Mouse (Mus musculus): ENCODE measurements around the gene Nkx2-5. TPM values are rescaled to one million over a fixed set of nuclear protein-coding genes. Genes with fewer than 3 reads are reported as not detected.
A peak's percentile ranks its signal among the peaks of the same experiment; 100 is the strongest.

The Nkx2-5 gene
- polyA plus RNA-seq (2015; fragmentation: Nextera tagmentation; extraction: Ambion mirVana), result 0.39 and 2.5 TPM in 2 replicates

DNA sequence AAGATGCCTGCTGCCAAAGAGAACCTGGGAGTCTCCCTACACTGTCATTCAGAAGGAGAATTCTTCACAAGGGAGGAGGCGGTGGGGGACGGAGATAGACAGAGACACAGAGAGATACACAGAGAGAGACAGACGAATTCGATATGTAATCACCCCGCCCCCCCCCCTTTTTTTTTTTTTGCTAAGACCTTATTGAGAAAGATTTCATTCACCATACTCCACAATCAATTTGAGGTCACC lies at the start of gene Nkx2-5:
Gene Nkx2-5 (minus strand): TSS at position 101 of the 240 bp plus-strand sequence.
- ATAC-seq (ENCODE audit: insufficient number of reproducible peaks, insufficient read depth, low FRiP score, low TSS enrichment, low read depth), result no peak
- WGBS, result 0% methylated on average over 4 of the region's 5 CpGs

DNA sequence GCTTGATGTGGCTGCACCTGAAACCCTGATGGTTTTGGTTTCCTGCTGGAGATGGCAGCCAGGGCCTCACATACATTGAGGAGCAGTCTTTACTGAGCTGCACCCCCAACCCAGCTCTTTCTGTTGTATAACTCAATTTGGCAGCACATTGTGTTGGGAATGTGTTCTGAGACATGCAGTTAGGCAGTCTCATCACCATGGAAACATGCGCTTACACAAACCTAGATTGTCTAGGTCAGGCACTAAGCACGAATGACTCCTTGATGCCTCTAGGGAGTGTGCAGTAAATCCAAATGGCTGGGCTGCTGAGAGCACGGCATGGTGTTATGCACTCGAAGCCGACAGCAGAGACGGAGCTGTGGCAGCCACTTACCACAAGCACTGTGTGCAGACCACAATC lies 49.5 kb upstream of the Nkx2-5 start:
- Histone ChIP-seq H3K4me2 (no peak overlapping the region), H3K4me3 (no peak overlapping the region)
- 74% methylated on average over 6 of the region's 6 CpGs for WGBS

More for the DNA sequence above, at the start of gene Nkx2-5:
- no peak within 1 kb of the TSS for H3K9ac ChIP-seq
- H3K4me3 ChIP-seq, result peak within 1 kb of the TSS; percentile 6; the same call in 1 of the 2 replicates
- H3K9me3 ChIP-seq, result no peaks in the 10 kb centered on the region
- H3K4me2 ChIP-seq, result no peak within 1 kb of the TSS
- H3K27ac ChIP-seq, result no peak within 1 kb of the TSS
- no peaks in the 10 kb centered on the region for H3K36me3 ChIP-seq
- H3K27me3 ChIP-seq, result peaks cover 92% of the 10 kb centered on the region
- peaks cover 11% of the 10 kb centered on the region for H3K4me1 ChIP-seq

DNA sequence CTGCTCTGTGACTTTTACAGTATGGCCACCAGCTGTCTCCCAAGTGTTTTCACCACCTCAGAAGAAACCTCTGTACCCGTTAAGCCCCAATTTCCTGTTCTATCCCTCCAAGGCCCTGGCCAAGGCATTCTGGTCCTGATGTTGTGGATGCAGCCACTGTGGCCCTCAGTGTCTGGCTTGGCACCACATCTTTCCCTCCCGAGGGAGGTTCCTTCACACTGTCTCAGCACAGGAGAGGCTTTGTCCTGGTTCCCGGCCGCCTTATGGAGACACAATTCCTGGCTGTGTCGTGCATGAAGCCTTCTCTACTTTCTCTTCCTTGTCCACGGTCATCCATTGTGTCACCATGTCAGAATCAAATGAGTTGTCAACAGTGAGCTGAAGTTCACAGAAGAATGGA lies 48.7 kb upstream of the Nkx2-5 start:
- no peaks in the 10 kb centered on the region for H3K9me3 ChIP-seq
- H3K27me3 ChIP-seq, result peaks cover 10% of the 10 kb centered on the region; the same call in 1 of the 2 replicates
- WGBS, result 48% methylated on average over 6 of the region's 6 CpGs
- peaks cover 15% of the 10 kb centered on the region; the same call in 1 of the 2 replicates for H3K4me1 ChIP-seq
- H3K36me3 ChIP-seq, result no peaks in the 10 kb centered on the region
- no peak overlapping the region for H3K9ac ChIP-seq
- ATAC-seq (ENCODE audit: insufficient number of reproducible peaks, insufficient read depth, low FRiP score, low TSS enrichment, low read depth), result no peak
- H3K4me3 ChIP-seq, result no peak overlapping the region
- H3K4me2 ChIP-seq, result no peak overlapping the region
- H3K27ac ChIP-seq, result peak overlapping the region; percentile 58; the same call in 1 of the 2 replicates

More for the DNA sequence above, 49.5 kb upstream of the Nkx2-5 start:
- peaks cover 10% of the 10 kb centered on the region; the same call in 1 of the 2 replicates for H3K27me3 ChIP-seq
- H3K9ac ChIP-seq, result no peak overlapping the region
- ATAC-seq (ENCODE audit: insufficient number of reproducible peaks, insufficient read depth, low FRiP score, low TSS enrichment, low read depth), result no peak
- H3K27ac ChIP-seq, result no peak overlapping the region
- H3K4me1 ChIP-seq, result peaks cover 12% of the 10 kb centered on the region; the same call in 1 of the 2 replicates
- no peaks in the 10 kb centered on the region for H3K9me3 ChIP-seq
- H3K36me3 ChIP-seq, result no peaks in the 10 kb centered on the region

DNA sequence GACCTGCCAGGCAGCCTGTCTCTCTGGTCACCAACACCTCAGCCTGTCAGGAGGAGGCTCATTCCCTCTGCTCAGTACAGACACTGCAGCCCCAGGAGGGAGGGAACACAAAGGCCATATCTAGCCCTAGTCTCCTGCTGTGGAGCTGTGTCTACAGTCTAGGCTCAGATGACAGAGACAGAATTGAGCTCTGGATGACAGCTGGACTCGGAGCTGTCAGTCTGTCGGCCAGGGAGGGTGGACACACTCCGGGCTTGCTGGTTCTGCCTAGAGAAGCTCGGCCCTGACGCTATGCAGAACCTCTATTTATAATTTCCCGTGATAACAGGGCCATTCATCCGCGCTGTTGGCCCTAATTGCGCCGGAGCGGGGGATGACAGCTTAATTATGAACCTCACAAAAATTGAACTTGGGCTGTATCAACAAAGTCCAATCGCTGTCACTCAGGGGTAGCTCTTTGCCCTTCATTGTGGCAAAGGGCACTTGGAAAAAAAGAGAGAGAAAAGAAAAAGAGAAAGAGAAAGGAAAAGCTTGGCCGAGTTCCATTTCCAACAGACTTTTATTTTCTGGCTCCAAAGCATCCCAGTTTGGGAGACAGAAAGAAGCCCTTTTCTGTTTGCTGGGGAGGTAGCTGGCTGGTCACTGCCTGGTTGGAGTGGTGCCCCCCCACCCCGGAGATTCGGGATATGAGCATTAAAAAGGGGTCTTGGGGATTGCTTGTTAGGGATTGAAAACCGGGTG lies 48.0 kb upstream of the Nkx2-5 start:
- H3K9ac ChIP-seq, result no peak overlapping the region
- H3K4me3 ChIP-seq, result no peak overlapping the region
- peaks cover 18% of the 10 kb centered on the region for H3K4me1 ChIP-seq
- no peak for ATAC-seq (ENCODE audit: insufficient number of reproducible peaks, insufficient read depth, low FRiP score, low TSS enrichment, low read depth)
- H3K27me3 ChIP-seq, result peaks cover 10% of the 10 kb centered on the region; the same call in 1 of the 2 replicates
- H3K4me2 ChIP-seq, result no peak overlapping the region
- 53% methylated on average over 16 of the region's 16 CpGs for WGBS
- no peaks in the 10 kb centered on the region for H3K36me3 ChIP-seq
- H3K9me3 ChIP-seq, result no peaks in the 10 kb centered on the region
- peak overlapping the region; percentile 16; the same call in 1 of the 2 replicates for H3K27ac ChIP-seq

DNA sequence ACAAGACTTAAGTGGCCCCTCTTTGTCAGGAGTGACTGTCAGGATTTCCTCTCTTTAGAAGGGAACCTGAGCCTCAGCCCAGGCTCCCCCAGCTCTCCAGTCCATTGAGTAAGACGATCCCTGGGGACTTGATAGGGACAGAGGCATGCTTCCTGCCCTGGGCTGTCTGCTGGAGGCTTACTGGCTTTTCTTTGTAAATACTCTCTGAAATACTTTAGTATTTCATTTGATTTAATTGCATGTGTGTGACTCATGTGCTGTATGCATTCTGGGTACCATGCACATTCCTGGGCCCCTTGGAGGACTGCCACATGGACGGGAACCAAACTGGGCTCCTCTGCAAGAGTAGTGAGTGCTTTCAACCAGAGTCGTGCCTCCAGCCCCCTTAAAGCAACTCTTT lies 43.1 kb upstream of the Nkx2-5 start:
- no peak for ATAC-seq (ENCODE audit: insufficient number of reproducible peaks, insufficient read depth, low FRiP score, low TSS enrichment, low read depth)
- H3K4me1 ChIP-seq, result peaks cover 29% of the 10 kb centered on the region
- H3K4me3 ChIP-seq, result no peak overlapping the region
- no peaks in the 10 kb centered on the region for H3K9me3 ChIP-seq
- no peak overlapping the region for H3K4me2 ChIP-seq
- no peaks in the 10 kb centered on the region for H3K36me3 ChIP-seq
- peaks cover 11% of the 10 kb centered on the region for H3K27me3 ChIP-seq
- 13% methylated on average over 3 of the region's 3 CpGs for WGBS
- no peak overlapping the region for H3K27ac ChIP-seq
- 0 out of 2 replicates have a peak overlapping the region, but pooled peaks have one; percentile 27 for H3K9ac ChIP-seq

DNA sequence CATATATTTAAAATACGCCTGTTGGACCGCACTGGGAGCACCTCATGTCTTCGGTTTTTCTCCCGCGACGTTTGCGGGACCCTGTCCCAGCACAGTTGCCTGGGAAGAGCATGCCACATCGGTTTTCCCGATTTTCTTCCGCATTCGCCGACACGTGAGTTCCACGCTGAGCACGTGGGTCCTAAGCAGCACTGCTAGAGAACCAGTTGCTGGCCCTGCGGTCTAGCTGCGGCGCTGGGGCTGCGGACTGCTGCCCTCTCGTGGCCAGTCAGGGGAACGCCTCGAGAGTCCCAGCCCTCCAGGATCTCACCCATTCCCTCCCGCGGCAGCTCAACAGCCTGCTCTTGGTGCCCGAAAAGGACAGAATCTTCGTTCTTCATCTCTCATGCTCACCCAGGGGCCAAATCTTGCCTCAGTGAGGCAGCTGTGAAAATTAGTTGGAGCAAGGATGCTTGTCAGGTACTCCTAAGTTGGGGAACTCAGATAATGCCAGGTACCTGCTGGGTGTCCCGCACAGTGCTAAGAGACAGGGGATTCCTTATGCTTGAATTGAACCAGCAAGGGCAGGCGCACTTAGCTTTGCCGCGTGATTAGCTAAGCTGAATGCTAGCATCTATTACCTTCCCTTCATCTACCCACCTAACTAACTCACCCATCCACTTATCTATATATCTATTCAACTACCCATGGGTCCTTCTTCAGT lies 41.4 kb upstream of the Nkx2-5 start:
- peak overlapping the region; percentile 65; the same call in 1 of the 2 replicates for H3K9ac ChIP-seq
- H3K9me3 ChIP-seq, result no peaks in the 10 kb centered on the region
- peak; percentile 87 for ATAC-seq (ENCODE audit: insufficient number of reproducible peaks, insufficient read depth, low FRiP score, low TSS enrichment, low read depth)
- WGBS, result 10% methylated on average over 30 of the region's 30 CpGs
- no peak overlapping the region for H3K27ac ChIP-seq
- H3K36me3 ChIP-seq, result no peaks in the 10 kb centered on the region
- H3K4me3 ChIP-seq, result peak overlapping the region; percentile 47
- peaks cover 5% of the 10 kb centered on the region for H3K27me3 ChIP-seq
- H3K4me2 ChIP-seq, result peak overlapping the region; percentile 74
- peaks cover 25% of the 10 kb centered on the region for H3K4me1 ChIP-seq

DNA sequence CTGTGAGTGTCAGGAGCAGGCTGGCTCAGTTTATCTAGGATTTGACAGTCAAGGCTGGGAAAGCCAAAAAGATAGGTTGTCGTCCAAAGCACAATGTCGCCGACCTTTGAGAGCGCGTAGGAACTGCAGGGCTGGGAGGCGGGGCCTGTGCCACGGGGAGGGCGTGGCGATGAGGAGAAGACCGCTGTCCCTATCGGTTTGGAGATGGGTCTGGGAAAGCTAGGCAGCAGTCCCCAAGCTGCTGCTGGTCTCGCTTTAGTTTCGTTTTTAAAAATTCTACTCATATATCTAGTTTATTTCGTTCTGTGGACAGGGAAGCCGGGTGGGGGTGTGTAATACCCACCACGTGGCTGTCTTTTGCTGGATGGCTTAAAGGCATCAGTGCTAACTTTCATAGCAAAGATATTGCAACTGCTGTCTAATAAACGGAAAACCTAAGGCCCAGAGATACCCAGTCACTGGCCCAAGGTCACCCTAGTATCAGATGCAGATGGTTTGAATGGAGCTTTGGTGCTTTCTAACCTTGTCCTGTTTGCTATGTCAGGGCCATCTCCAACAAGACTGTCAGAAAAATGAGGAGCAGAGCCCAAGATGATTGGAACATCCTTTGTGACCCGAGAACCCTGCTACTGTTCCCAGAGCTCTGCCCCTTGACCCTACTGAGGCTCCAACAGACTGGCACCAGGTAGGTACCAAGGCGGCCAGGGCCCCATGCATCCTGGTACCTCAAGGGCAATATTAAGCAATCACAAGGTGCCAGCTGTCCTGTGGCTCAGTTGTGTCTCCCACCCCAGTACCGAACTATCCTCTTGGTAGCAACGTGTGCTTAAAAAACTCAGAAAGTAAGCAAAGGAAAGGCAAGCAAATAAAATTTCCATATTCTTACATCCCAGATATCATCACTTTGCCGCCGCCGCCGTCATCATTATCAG lies 40.5 kb upstream of the Nkx2-5 start:
- H3K36me3 ChIP-seq, result no peaks in the 10 kb centered on the region
- 20% methylated on average over 25 of the region's 25 CpGs for WGBS
- no peaks in the 10 kb centered on the region for H3K9me3 ChIP-seq
- H3K4me3 ChIP-seq, result peak overlapping the region; percentile 47
- peaks cover 25% of the 10 kb centered on the region for H3K4me1 ChIP-seq
- peaks cover 5% of the 10 kb centered on the region for H3K27me3 ChIP-seq
- ATAC-seq (ENCODE audit: insufficient number of reproducible peaks, insufficient read depth, low FRiP score, low TSS enrichment, low read depth), result no peak
- peak overlapping the region; percentile 74 for H3K4me2 ChIP-seq
- peak overlapping the region; percentile 65 for H3K9ac ChIP-seq
- H3K27ac ChIP-seq, result no peak overlapping the region

DNA sequence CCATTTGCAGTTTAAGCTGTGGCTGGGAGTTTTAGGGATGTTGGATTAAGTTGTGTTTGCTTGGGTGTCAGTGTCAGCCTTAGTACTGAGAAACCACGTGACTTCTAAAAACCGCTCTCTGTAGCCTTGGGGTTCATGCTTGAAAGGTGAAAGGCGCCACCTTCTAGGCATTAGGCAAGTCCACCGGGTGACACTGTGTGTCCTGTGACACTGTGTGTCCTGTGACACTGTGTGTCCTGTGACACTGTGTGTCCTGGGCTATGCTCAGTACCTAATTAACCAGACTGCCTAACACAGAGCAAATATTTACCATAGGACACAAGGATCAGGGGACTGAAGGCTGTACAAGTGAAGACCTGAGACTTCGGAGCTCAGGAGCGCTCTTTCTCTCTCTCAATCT lies 38.8 kb upstream of the Nkx2-5 start:
- WGBS, result 82% methylated on average over 6 of the region's 6 CpGs
- Histone ChIP-seq H3K4me2 (no peak overlapping the region), H3K4me3 (no peak overlapping the region), H3K27ac (no peak overlapping the region), H3K36me3 (no peaks in the 10 kb centered on the region), H3K9me3 (0 out of 2 replicates have a peak, but pooled peaks cover 4% of the 10 kb centered on the region), H3K4me1 (peaks cover 23% of the 10 kb centered on the region), H3K9ac (no peak overlapping the region), H3K27me3 (peaks cover 5% of the 10 kb centered on the region)
- no peak for ATAC-seq (ENCODE audit: insufficient number of reproducible peaks, insufficient read depth, low FRiP score, low TSS enrichment, low read depth)

DNA sequence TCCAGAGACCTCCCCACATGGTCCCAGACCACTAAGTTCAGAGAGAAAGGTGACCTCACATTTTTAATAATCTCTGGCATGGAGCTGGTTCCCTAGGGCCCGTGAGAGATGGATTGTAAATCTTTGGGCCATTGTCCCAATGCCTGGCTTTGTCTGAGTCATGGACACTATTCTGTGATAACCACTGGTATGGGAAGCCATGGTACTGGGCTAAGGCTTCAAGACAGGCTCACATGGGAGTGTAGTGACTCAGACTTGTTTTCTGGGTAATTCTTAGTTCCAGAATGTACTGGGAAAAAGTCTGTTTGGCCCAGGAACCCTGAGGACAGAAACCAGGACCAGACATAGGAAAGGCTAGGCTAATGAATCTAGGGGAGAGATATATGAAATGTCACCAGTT lies 37.9 kb upstream of the Nkx2-5 start:
- ATAC-seq (ENCODE audit: insufficient number of reproducible peaks, insufficient read depth, low FRiP score, low TSS enrichment, low read depth), result no peak
- Histone ChIP-seq H3K36me3 (no peaks in the 10 kb centered on the region), H3K9me3 (0 out of 2 replicates have a peak, but pooled peaks cover 4% of the 10 kb centered on the region), H3K4me3 (no peak overlapping the region), H3K4me1 (peaks cover 19% of the 10 kb centered on the region), H3K27ac (no peak overlapping the region), H3K9ac (no peak overlapping the region), H3K27me3 (peaks cover 5% of the 10 kb centered on the region), H3K4me2 (no peak overlapping the region)
- WGBS, result 72% methylated on average over 1 of the region's 1 CpGs

DNA sequence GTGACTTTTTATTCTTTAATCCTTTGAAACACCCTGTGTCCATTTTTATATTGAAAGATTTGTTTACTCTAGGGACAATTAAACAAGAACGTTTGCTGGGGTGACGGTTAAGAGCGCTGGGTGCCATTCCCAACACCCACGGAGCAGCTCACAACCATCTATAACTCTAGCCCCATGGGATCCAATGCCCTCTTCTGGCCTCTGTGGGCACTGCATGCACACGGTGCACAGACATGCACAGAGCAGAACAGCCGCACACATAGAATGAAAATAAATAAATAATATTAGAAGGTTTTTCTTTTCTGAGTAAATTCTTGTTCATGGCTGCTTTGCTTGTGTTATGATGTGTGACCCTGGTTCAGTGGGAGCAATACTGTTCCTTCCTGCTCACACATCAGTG lies 34.4 kb upstream of the Nkx2-5 start:
- no peak overlapping the region for H3K4me2 ChIP-seq
- H3K9me3 ChIP-seq, result 0 out of 2 replicates have a peak, but pooled peaks cover 4% of the 10 kb centered on the region
- H3K9ac ChIP-seq, result no peak overlapping the region
- WGBS, result 91% methylated on average over 6 of the region's 6 CpGs
- no peaks in the 10 kb centered on the region for H3K36me3 ChIP-seq
- peaks cover 4% of the 10 kb centered on the region; the same call in 1 of the 2 replicates for H3K4me1 ChIP-seq
- H3K27ac ChIP-seq, result no peak overlapping the region
- H3K27me3 ChIP-seq, result no peaks in the 10 kb centered on the region
- H3K4me3 ChIP-seq, result no peak overlapping the region
- no peak for ATAC-seq (ENCODE audit: insufficient number of reproducible peaks, insufficient read depth, low FRiP score, low TSS enrichment, low read depth)

DNA sequence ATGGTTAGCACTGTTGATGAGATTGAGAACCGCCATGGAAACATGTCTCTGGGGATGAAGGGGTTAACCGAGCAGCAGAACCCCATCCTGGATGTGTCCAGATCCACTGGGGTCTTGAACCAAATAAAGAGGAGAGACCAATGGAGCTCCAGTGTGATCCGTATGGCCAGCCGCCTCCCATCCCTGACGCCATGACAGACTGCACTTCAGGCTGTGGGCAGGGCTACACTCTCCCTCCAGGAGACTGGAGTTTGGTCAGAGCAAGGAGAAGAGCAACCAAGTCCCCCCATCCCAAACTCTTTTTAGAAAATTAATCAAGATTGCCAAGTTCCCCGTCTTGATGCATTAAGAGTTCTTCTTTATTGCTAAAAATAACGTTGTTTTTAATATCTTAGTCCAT lies 33.1 kb upstream of the Nkx2-5 start:
- Histone ChIP-seq H3K27me3 (no peaks in the 10 kb centered on the region), H3K4me3 (no peak overlapping the region), H3K9ac (no peak overlapping the region), H3K4me1 (no peaks in the 10 kb centered on the region), H3K27ac (no peak overlapping the region), H3K4me2 (no peak overlapping the region), H3K36me3 (no peaks in the 10 kb centered on the region), H3K9me3 (0 out of 2 replicates have a peak, but pooled peaks cover 4% of the 10 kb centered on the region)
- ATAC-seq (ENCODE audit: insufficient number of reproducible peaks, insufficient read depth, low FRiP score, low TSS enrichment, low read depth), result no peak
- WGBS, result 80% methylated on average over 7 of the region's 7 CpGs

Measured in embryonic facial prominence, embryonic 13.5 days (tissue).